Mouse (Mus musculus) retina, postnatal 1 day (tissue): Measurements from ENCODE around the gene Fzd5.
A peak's percentile ranks its signal among the peaks of the same experiment; 100 is the strongest.

Experiments
- DNase-seq: peaks from one replicate; pipeline ENCODE4 v3.0.0-alpha.2; 2012

Fzd5 gene

DNA sequence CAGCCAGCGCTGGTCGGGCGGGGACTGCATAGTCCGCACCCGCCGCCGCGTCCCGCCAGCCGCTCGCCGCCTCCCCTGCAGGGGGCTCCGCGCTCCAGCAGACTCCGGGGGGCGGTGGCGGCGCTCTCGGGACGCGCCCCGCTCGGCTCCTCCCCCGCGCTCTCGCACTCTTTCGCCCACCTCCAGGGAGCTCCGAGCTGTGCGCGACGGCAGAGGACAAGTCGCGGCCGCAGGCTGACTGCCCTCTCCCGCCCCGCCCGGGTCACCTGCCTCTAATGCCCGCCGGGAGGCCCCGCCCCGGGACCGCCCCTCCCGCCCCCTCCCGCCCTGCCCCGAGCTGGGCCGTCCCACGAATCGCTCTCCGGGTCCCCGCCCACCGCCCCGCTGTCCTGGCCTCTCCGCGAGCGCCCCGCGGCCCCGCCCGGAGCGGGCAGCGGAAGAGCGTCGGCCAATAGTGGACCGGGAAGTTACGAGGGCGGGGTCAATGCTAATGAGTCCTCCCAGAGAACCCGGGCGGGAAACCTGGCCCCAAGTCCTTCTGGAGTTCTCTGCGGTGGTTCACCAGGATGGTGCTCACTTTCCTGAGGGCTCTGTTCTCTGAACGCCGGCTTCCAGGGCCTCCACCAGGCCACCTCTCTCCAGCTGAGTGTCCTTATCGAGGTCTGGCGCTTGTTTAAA is at the start of gene Fzd5:
Gene Fzd5 (minus strand): TSS at position 250 of the 678 bp plus-strand sequence.
- DNase-seq: peak; percentile 99

DNA sequence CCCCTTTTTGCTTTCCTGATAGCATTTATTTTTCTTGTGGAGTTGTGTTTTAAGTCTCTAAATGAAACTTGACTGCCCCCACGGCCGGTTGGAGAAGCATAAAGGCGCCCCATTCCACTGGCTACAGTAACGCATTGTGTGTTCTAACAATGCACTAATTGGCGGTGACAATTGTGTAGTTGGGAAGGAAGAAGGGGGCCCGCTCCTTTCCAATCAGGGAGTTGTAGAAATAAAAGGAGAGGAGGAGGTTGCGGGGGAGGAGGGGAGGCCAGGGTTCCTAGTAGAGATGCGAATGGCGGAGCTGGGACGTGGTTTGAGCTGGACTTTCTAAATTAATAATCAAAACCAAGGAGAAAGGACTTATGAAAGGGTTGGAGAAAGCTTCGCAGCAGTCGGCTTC is 42.3 kb upstream of the Fzd5 start:
- DNase-seq: peak; percentile 97

DNA sequence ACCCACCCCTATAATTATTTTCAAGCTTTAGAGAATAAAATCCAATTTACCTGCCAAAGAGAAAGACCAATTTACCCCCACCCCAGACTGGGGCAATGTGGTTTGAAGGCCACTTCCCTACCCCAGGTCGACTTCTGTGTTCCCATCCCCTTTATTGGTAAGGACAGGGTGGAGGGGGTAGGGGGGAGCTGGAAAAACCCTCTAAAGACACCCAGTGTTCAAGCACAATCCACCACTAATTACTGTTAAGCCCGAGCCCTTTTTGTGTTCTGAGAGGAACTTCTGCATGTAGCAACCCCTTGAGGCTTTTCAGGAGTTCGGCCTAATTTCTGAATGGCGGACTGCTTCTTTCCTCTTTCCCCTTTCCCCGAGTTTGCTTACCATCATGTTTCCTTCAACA is 41.9 kb upstream of the Fzd5 start:
- DNase-seq: peak; percentile 91

DNA sequence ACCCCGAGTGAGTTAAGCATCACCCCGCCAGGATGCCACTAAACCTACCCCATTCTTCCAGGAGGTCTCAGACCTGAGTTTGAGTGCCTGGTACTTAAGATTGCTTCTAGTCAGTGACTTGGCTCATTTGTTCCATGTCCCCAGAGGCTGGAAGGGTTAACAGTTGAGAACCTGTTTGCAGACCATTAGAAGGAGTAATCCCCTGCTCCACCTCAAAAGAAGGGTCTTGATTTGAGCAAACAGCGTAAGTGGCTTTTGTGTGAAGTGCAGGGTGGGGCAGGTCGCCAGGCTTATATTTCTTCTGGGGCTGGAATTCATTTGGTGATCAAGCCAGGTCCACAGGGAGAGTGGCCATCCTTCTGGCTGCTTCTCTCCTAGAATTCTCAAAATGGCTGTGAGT is 35.8 kb upstream of the Fzd5 start:
- no peak for DNase-seq

DNA sequence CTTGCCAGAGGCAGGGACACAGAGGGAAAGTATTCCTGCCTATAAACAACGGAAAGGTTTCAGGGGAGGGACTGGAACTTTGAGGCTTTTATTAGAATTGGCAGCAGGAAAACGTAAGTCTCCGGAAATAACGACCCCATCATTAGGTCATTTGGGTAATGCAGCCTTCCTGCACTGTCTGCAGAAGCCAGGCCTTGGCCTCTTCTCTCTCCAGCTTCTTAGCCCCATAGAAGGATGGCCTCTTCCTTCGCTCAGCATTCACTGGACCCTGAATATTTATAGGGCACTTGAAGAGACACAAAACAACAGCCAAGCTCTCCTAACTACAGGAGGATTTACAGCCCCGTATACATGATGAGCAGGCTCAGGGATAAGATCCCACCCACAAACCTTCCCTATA is 32.6 kb upstream of the Fzd5 start:
- no peak for DNase-seq

DNA sequence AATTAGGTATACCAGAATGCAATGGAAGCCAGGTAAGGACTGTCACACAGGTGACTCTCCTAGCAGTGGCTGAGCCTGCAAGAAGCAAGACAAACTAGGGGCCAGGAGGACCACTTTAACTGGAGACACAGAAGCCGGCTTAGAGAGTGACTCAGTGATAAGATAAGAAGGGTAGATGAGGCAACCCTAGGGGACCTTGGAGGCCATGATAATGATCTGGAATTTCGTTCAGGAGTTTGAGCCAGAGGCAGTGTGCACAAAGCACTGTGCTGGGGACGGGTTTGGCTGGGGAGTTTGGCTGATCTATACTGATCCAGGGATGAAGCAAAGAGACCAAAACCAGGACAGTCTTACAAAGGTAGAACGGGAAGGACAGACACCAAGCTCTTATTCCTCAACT is 24.1 kb upstream of the Fzd5 start:
- no peak for DNase-seq

DNA sequence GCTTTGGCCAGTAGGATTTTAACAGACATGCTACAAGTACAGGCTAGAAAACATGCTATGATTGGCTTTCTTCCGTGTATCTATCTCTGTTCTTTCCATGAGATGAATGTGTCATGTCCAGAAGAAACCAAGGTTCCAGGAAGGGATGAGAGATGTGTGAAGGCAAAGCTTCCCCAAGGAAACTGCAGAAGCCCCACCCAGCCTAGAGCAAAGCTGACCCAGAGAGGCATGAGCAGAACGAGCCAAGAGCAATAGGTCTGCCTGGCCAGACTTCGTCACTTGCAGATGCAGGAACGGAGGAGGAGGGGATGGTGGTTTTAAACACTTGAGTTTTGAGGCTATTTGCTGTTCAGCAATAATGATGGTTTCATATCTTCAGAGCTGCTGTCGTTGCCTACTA is 20.2 kb upstream of the Fzd5 start:
- DNase-seq: no peak

DNA sequence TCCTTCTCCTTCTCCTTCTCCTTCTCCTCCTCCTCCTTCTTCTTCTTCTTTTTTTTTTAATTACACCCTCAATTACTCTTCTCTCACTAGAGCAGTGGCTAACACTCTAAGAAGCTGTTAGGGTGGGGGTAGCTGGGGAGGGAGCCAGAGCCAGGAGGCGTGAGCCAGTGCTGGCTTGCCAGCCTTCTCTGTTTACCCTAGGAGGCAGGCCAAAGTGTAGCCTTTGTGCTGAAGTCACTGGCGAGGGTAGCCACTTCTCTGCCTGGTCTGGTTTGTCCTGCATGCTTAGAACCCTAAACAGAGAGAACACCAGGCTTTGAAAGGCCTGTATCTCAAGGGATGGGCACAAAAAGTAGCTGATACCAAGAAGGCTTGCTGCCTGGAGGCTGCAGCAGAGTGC is 19.7 kb upstream of the Fzd5 start:
- DNase-seq: no peak

DNA sequence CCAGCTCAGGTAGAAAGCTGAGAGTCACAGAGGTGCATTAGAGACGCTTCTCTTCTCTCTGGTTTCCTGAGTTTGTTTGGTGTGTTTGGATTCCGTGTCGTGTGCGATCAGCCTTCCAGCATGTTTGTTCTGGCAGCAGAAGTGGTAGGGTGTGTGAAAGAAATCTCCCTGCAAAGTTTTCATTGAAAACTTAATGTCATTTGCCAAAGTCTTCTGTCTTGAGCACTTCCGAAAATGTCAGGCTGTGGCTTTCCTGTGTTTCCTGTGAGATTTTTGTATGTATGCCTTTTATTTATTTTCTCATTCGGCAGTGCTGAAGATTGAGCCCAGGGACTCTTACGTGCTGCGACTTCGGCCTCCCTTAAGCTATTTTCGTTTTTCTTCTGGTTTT is 19.1 kb upstream of the Fzd5 start:
- DNase-seq: no peak

DNA sequence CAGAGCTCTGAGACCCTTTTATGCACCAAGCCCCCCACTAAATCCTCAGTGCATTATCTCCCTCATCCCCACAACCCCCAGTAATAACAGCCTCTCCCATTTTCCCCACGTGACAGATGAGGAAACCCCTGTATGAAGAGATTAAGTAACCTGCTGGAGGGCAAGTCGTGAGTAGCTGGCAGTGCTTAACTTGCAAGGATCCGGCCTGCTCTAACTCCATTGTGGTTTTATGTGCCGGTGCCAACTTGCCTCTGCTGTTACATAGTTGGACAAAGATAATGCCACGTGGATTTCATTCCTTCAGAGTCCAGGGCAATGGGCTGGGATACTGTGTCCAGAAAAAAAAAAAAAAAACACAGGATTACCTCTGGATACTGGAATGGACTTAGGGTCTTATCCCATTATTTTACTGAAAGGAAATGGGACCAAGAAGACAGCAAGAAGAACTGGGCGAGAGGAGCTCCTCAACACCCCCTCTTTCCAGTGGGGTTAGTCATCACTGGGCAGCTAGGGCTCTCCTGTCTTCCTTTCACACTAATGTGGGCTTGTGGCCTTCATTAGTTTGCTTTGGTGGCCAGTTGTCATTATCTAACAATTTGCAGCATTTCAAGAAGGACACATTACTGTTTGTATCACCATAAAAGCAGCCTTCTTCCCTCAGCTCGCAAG is 18.6 kb upstream of the Fzd5 start:
- no peak for DNase-seq

DNA sequence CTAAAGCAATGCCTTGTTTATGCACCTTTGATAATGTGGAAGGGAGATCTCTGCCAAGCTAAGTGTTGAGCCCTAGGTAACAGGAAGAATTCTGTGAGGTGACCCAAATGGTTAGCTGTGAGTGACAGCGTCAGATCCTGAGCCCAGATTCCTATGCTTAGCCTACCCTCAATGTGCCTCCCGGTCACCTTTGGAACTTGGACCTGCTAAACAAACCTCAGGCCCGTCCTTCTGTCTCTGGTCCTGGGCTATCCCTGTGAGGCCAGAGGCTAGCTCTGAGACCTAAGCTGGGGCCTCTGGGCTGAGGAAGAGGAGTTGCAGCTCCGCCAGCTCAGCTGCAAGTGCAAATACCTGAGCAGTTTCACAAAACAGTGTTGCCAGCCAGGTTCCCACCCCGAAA is 17.1 kb upstream of the Fzd5 start:
- no peak for DNase-seq

DNA sequence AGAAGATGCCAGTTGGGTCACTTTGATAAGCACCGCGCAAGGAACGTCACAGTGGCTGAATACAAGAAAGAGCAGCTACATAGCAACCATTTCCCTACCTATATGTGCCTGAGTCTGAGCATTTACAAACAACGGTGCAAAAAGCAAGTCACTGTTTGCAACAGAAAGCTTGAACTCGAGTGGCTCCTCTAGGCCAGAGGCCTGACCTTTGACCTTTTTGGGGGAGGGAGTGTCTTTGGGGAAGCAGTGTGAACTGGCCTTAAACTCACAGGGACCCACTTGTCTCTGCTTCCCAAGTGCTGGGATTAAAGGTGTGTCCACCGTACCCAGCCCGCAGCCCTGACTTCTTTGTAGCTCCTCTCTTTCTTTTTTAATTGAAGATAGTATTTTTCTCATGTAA is 16.1 kb upstream of the Fzd5 start:
- no peak for DNase-seq

DNA sequence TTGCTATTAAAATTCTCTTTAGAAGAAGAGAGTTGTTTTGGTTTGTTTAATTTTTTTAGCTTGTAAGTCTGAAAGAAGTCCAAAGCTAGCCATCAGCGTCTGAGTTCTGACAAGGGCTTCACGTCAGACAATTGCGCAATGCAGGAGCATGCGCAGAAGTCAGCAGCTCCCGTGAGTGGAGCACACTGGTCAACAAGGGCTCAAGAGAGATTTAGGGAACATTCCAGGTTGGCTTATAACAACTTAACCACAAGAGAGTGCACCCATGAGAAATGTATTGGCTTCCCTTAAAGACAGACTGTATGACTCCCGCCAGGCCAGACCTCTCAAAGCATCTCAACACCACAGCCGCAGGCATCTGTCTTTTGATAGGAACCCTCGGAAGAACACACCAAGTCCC is 15.6 kb upstream of the Fzd5 start:
- no peak for DNase-seq

DNA sequence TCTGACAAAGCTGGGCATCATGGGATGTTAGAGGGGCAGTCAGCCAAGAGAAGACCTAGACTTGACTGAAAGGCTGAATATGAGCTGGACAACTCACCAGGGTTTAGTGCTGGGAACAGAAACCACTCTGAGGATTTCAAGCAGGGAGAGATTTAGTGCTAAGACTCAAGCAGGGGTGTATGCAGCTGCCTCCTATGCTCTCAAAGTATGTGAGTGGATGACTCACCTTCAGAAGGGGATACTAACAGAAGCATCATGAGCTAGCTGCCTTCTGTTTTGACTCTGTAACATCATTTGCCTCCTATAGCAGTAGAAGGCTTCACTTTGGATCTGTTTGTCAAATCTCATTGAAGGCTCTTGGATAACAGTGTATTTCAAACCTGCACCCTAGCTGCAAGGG is 7.1 kb upstream of the Fzd5 start:
- DNase-seq: no peak

DNA sequence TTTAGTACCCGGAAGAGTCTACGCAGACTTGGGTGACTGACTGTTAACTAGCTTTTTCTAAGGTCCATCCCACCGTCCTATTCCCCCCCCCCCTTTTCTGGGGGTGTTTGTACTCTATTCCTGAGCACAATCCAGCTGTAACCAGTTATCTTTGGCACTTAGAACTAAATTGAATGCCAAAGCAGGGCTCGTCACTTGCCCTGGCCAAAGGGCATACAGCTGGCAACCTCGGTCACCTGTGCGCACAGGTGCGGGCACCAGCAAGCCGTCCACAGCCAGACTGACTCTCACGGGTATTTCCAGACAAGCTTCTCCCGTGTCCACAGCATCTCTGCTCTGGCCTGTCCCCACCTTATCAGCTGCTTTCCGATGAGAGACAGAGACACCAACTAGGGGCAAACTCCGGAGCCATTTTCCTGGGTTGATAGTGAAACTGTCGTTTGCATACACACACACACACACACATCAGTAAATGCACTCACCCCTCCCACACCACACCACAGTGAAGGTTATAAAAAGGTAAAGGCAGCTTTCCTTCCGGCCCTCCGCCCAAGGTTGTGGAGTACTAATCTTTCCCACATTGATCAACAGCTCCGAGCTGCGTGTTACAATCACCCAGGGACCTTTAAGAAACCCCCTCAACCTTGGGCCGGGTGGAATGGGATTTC is 5.3 kb upstream of the Fzd5 start:
- no peak for DNase-seq

DNA sequence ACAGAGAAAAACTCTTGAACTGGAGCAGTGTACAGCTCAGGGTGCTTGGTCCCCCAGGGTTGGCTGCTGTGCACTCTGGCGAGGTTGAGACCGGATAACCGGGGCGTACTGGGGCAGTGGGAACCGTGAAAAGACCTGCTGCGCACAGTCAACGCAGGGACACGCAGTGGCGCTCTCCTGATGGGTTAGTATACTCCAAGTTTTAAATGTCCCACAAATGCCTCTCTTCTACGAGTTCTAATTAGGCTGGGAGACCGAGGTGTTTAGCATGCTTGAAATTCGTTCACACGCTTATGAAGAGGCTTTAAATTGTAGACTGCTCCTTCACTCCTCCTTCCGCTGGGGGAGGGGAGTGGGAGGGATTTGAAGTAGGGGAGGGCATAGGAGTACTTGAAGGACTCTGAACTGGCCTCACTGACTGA is 1.1 kb upstream of the Fzd5 start:
- DNase-seq: peak; percentile 89

DNA sequence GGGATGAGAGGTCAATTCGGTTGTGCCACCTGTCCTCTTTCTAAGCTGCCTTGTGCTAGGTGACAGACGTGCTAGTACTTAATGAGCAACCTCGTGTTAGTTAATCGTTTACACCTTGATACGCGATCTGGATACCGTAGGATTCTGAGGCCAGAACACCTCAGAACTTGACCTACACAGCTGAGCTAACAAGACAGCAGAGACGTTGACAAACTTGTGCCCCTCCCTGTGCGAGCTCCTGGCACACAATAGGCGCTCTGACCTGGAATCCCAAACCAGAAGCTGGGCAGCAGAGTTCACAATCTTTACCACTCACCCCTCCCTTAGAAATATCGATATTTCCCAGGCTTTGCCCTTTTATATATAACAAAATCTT is 617 bp upstream of the Fzd5 start:
- no peak for DNase-seq

DNA sequence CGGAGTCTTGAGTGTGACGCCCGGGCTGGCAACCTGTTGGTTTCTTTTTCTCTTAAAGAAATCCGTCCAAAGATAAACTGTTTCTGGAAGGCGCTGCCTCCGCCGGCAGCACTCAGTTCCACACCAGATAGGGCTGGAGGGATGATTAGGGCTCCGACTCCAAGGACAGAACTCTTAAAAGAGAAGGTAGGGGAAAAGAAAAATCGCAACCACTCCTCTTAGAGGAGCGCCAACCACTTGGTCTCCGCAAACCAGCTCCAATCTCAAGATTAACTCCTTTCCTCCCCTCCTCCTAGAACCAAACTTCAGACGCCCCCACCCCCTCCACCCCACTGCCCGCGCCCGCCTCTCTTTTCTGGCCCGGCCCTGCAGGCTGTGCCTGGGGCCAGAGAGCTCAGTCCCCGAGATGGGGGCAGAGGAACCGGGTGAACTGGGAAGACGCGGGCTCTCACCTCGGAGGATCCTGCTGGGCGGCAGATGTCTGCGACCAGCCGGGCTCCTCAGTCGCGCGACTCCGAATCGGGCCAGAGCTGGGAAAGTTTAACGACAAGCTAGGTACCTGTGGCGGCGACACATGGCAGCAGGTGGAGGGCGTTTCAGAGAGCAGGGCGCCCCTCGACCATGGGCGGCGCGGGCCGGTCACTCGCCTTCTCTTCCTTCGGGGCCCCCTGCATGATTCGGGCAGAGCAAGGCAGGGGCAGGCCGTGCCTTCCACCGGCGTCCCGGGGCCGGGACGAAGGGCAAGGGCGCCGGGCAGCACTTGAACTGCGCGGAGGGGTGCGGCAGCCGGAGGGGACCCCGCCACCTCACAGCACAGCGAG is 660 bp downstream of the Fzd5 start:
- DNase-seq: peak; percentile 51

DNA sequence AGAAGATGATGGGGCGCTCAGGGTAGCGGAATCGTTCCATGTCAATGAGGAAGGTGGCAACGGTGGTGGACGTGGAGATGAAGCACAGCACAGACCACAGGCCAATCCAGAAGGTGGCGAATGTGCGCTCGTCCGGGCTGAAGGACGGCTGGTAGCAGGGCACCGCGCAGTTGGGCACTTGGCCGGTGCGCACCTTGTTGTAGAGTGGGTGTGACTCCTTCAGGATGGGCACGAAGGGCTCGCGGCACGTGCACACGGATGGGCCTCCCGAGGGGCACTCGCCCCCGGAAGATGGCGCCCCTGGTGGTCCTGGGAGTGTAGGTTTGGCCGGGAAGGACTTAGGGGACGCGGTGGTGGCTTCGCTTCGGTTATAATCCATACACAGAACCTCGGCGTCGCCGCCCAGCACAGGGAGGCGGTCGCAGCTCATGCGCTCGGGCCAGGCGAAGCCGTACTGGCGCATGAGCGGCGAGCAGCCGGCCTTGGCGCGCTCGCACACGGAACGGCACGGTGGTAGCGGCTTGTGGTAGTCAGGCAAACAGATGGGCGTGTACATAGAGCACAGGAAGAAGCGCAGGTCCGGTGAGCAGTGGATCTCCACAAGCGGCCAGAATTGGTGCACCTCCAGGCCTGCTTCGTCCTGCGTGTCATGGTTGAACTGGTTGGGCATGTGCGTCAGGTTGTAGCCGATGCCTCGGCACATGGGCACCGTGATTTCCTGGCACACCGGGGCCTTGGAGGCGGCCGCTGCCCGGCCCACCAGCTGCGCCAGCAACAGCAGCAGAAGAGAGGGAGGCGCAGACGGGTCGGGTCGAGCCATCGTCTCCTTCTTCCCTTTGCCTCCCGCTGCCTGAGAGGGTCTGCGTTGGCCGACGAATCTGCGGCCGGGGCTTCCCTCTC is 1.5 kb downstream of the Fzd5 start:
- peak; percentile 90 for DNase-seq

DNA sequence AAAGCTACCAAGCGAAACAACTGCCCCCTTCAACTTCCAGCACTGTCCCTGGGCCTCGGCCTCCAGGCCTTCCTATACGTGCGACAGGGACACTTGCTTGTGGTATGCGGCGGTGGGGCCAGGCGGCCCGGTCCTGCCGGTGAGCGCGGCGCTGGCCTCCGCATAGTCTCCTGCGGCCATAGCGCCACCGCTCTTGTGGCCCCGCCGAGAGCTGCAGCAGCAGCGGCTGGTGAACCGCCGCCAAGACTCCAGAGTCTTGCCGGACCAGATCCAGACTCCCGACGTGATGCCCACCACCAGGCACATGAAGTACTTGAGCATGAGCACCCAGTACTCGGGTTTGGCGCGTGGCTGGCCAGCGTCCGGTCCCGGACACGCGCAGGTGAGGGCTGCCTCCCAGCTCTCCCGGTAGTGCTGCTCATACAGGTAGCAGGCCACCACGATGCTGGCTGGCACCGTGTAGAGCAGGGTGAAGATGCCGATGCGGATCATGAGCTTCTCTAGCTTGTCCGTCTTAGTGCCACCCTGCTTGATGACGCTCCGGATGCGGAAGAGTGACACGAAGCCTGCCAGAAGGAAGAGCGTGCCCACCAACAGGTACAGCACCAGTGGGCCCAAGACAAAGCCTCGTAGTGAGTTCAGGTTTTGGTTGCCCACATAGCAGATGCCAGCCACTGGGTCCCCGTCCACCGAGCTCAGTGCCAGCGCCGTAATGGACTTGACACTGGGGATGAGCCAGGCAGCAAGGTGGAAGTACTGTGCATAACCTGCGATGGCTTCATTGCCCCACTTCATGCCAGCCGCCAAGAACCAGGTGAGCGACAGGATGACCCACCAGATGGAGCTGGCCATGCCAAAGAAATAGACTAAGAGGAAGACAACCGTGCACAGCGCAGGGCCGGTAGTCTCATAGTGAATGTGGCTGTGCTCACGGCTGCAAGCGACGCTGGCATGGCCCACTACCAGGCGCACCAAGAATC is 2.5 kb downstream of the Fzd5 start:
- peak; percentile 68 for DNase-seq
